ENCODE assay signal across 12 mouse cellular contexts in the genomic region with DNA sequence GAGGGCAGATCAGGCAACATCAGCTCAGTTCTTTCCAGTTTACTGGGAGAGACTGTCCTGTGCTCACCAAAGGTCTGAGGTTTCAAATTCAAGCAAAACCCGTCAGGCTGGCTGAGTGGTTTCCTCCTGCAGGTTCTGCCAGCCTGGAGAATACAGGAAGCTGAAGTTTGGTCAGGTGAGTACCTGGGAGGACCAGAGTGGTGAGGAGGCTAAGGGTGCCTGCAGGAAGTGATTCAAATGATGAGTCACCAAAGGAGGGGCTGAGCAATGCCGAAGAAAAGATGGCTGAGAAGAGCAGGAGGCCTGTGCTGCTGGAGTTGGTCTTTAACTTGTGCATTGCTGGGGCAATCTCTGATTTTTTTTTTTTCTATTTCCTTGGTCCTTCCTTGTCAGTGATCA. TPM values are rescaled to one million over a fixed set of nuclear protein-coding genes. Genes with fewer than 3 reads are reported as not detected.
DNase-seq lines count a peak whose midpoint lies in the region; ATAC-seq lines count a peak whose summit lies in the region.
"Had no signal": no experiment of that assay in that cellular context is flagged by ENCODE, and none has a peak within 500 bp of the region (broad histone marks: within the 10 kb centered on the region; RNA-seq: fewer than 3 reads in every experiment).

No protein-coding gene starts in this region.

- H3K4me2 ChIP-seq in embryonic facial prominence, embryonic 13.5 days: no peak overlapping the region
- H3K4me2 ChIP-seq: hindbrain, embryonic 13.5 days had no signal

- DNase-seq in embryonic facial prominence, embryonic 10.5 days (ENCODE audit: low spot score): no peak
- DNase-seq in A20 (ENCODE audit: low read depth, low spot score): peak; percentile 77
- DNase-seq in natural killer cell, adult 2 months (ENCODE audit: low spot score in 2 of 2): peak; percentile 57 to 74
- DNase-seq in layer of hippocampus, postnatal 10 days (ENCODE audit: low spot score in 2 of 2): no peak
- DNase-seq in heart, adult 9 months (ENCODE audit: low spot score in 2 of 2): no peak
- DNase-seq in right cerebral cortex, postnatal 14 days: no peak
- DNase-seq: gastrocnemius, postnatal 36 days had no signal

- H3K9ac ChIP-seq in embryonic facial prominence, embryonic 13.5 days: 0 out of 2 replicates have a peak overlapping the region, but pooled peaks have one; percentile 6
- H3K9ac ChIP-seq: hindbrain, embryonic 13.5 days had no signal

- H3K27me3 ChIP-seq in embryonic facial prominence, embryonic 13.5 days: peaks cover 25% of the 10 kb centered on the region
- peaks cover 20% of the 10 kb centered on the region for H3K27me3 ChIP-seq in embryonic facial prominence, embryonic 10.5 days (replicated peaks; ENCODE audit: low read depth, poor library complexity, severe bottlenecking)

- no peak overlapping the region for H3K27ac ChIP-seq in embryonic facial prominence, embryonic 13.5 days
- no peak overlapping the region for H3K27ac ChIP-seq in embryonic facial prominence, embryonic 10.5 days (replicated peaks)
- H3K27ac ChIP-seq: hindbrain, embryonic 13.5 days had no signal

- WGBS in embryonic facial prominence, embryonic 13.5 days: 56% methylated on average over 2 of the region's 2 CpGs
- WGBS in embryonic facial prominence, embryonic 10.5 days: 65% methylated on average over 2 of the region's 2 CpGs

- peaks cover 7% of the 10 kb centered on the region for H3K4me1 ChIP-seq in embryonic facial prominence, embryonic 13.5 days
- H3K4me1 ChIP-seq in embryonic facial prominence, embryonic 10.5 days: peaks cover 14% of the 10 kb centered on the region

- H3K9me3 ChIP-seq in embryonic facial prominence, embryonic 13.5 days: peaks cover 7% of the 10 kb centered on the region; the same call in 1 of the 2 replicates
- H3K9me3 ChIP-seq in embryonic facial prominence, embryonic 10.5 days: peaks cover 12% of the 10 kb centered on the region

- H3K4me3 ChIP-seq in embryonic facial prominence, embryonic 13.5 days: no peak overlapping the region
- H3K4me3 ChIP-seq in embryonic facial prominence, embryonic 10.5 days: no peak overlapping the region
- H3K4me3 ChIP-seq: hindbrain, embryonic 13.5 days; layer of hippocampus, adult 2 months had no signal

- H3K36me3 ChIP-seq in embryonic facial prominence, embryonic 13.5 days: no peaks in the 10 kb centered on the region
- no peaks in the 10 kb centered on the region for H3K36me3 ChIP-seq in embryonic facial prominence, embryonic 10.5 days (replicated peaks)
- H3K36me3 ChIP-seq: hindbrain, embryonic 13.5 days had no signal

- ATAC-seq in embryonic facial prominence, embryonic 13.5 days (ENCODE audit: insufficient number of reproducible peaks, insufficient read depth, low FRiP score, low TSS enrichment, low read depth): no peak
- ATAC-seq in granulocyte monocyte progenitor cell, adult 5-6 weeks (replicated peaks; ENCODE audit: poor library complexity, severe bottlenecking): peak; percentile 17

RNA-seq across cellular contexts. Expression of gene Zfp541, which starts 4.5 kb away (rescaled TPM):
- 0.07 and 0.11 TPM in 2 replicates for polyA plus RNA-seq in embryonic facial prominence, embryonic 13.5 days (2015; fragmentation: Nextera tagmentation; extraction: Ambion mirVana)
- polyA plus RNA-seq in embryonic facial prominence, embryonic 10.5 days (2016; fragmentation: Nextera tagmentation; extraction: Ambion mirVana): 0.05 TPM in 1 of 2 replicates, not detected in the other
- not detected in 2 replicates for total RNA-seq in granulocyte monocyte progenitor cell, adult 5-6 weeks (2014; fragmentation: Nextera tagmentation)
- total RNA-seq in granulocyte monocyte progenitor cell, adult 5-6 weeks (2017): 0.31 TPM in 1 of 2 replicates, not detected in the other
- under 1 TPM; 0.40 to 0.43 TPM for total RNA-seq in layer of hippocampus, postnatal 10 days (2021)
- total RNA-seq: gastrocnemius, postnatal 36 days; liver, adult 2 months had no signal

RNA-seq across cellular contexts. Expression of gene Bicra, which starts 9.4 kb away (rescaled TPM):
- polyA plus RNA-seq in embryonic facial prominence, embryonic 13.5 days (2015; fragmentation: Nextera tagmentation; extraction: Ambion mirVana): 9.5 and 10.4 TPM in 2 replicates
- 8.9 and 9.2 TPM in 2 replicates for polyA plus RNA-seq in embryonic facial prominence, embryonic 10.5 days (2016; fragmentation: Nextera tagmentation; extraction: Ambion mirVana)
- total RNA-seq in granulocyte monocyte progenitor cell, adult 5-6 weeks (2014; fragmentation: Nextera tagmentation): 12.2 and 21.8 TPM in 2 replicates
- 0.34 and 0.93 TPM in 2 replicates for total RNA-seq in granulocyte monocyte progenitor cell, adult 5-6 weeks (2017)
- total RNA-seq in layer of hippocampus, postnatal 10 days (2021): 10 to 100 TPM; 19.3 to 21.1 TPM

RNA-seq across cellular contexts. Expression of gene Napa, which starts 41.1 kb away (rescaled TPM):
- 195 and 216 TPM in 2 replicates for polyA plus RNA-seq in embryonic facial prominence, embryonic 13.5 days (2015; fragmentation: Nextera tagmentation; extraction: Ambion mirVana)
- polyA plus RNA-seq in embryonic facial prominence, embryonic 10.5 days (2016; fragmentation: Nextera tagmentation; extraction: Ambion mirVana): 200 and 202 TPM in 2 replicates
- 81.0 and 105 TPM in 2 replicates for total RNA-seq in granulocyte monocyte progenitor cell, adult 5-6 weeks (2014; fragmentation: Nextera tagmentation)
- total RNA-seq in granulocyte monocyte progenitor cell, adult 5-6 weeks (2017): 38.5 and 39.5 TPM in 2 replicates
- total RNA-seq in layer of hippocampus, postnatal 10 days (2021): 100 to 1,000 TPM; 191 to 195 TPM

Comparison
In these comparisons a context has a peak if more than half of its experiments do, and no peak if none do; other contexts are left out.
1. DNase-seq: peak in A20 (single experiment) and natural killer cell, adult 2 months (2 of 2); none in embryonic facial prominence, embryonic 10.5 days (single experiment), layer of hippocampus, postnatal 10 days (0 of 2), heart, adult 9 months (0 of 2) and right cerebral cortex, postnatal 14 days (single experiment).